Mouse (Mus musculus) olfactory bulb, adult 2 months (tissue): Measurements from ENCODE around the gene Fn3krp. TPM values are rescaled to one million over a fixed set of nuclear protein-coding genes. Genes with fewer than 3 reads are reported as not detected.
A peak's percentile ranks its signal among the peaks of the same experiment; 100 is the strongest.

Experiments used
- H3K27ac ChIP-seq: fragments of 200-500 bp; 2 replicates; pipeline ENCODE4 v1.5.1; 2012; ENCODE audit warnings: low read depth, low read length; ENCODE audit not compliant: insufficient read depth
- H3K4me1 ChIP-seq: fragments of 200-500 bp; 2 replicates; pipeline ENCODE4 v1.6.1; 2012; ENCODE audit warnings: low read length; ENCODE audit not compliant: control insufficient read depth, insufficient read depth
- H3K4me3 ChIP-seq: fragments of 200-500 bp; 2 replicates; pipeline ENCODE4 v1.5.1; 2012; ENCODE audit warnings: mild to moderate bottlenecking, low read depth, low read length, moderate library complexity; ENCODE audit not compliant: insufficient read depth
- CTCF ChIP-seq: fragments of 200-500 bp; IDR thresholded peaks from 2 replicates; pipeline ENCODE4 v1.5.1; 2012; ENCODE audit warnings: low read depth, mild to moderate bottlenecking, low read length, moderate library complexity; ENCODE audit not compliant: insufficient read depth
- POLR2A ChIP-seq: fragments of 200-500 bp; IDR thresholded peaks from 2 replicates; pipeline ENCODE4 v1.6.1; 2012; ENCODE audit warnings: mild to moderate bottlenecking, low read depth, low read length, moderate library complexity; ENCODE audit not compliant: insufficient read depth
- WGBS: fragments of 180-500 bp; shearing (Covaris S2); methylation state at CpG from one replicate; pipeline ENCODE4 v1.1.7; 2018; 5-methylcytosine and 5-hydroxymethylcytosine counted together
- polyA plus RNA-seq: library from polyadenylated mRNA; stranded (reverse); fragments of >200 nt; gene quantifications from 2 replicates; pipeline ENCODE4 v1.2.4, GENCODE M21; 2012; ENCODE audit warnings: low replicate concordance; ENCODE audit not compliant: missing spikeins, insufficient read depth, insufficient read length

Fn3krp gene
- polyA plus RNA-seq, 1 experiment: not detected

DNA sequence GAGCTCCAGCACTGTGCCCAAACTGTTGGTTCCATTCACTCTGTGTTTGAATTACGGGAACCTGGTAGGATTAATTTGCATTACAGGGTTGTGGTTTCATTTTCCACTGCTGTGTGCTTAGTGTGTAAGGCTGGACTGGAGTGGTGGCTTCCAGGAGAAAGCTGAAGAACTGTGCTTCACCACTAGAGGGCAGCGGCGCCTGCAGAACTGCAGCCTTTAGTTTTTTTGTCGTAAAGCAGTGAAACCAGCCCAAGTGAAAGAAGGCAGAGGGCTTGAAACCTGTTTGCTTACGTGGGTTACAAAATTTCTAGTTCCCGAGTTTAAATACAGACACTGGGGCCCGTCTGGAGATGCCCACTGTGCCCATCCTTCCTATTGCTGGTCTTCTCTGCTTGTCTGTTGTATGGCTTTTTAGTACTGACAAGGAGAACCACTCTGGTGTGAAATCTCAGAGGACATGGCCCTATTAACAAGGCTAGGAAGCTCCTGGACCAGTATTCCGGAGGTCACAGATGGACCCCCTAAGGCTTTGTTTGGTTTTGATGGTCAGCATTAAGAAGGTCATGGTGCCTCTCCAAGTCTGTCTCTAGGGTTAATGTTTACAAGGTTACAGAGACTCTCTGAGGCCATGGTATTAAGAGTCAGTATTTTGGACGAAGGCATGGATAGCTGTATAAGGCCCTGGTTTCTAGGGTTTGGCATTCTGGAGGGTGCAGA is 54.7 kb downstream of the Fn3krp start:
- TF ChIP-seq POLR2A: no peak
- peak; percentile 88 for TF ChIP-seq CTCF
- Histone ChIP-seq H3K27ac (no peak overlapping the region), H3K4me1 (no peaks in the 10 kb centered on the region), H3K4me3 (no peak overlapping the region)
- WGBS: 27% methylated on average over 9 of the region's 9 CpGs

DNA sequence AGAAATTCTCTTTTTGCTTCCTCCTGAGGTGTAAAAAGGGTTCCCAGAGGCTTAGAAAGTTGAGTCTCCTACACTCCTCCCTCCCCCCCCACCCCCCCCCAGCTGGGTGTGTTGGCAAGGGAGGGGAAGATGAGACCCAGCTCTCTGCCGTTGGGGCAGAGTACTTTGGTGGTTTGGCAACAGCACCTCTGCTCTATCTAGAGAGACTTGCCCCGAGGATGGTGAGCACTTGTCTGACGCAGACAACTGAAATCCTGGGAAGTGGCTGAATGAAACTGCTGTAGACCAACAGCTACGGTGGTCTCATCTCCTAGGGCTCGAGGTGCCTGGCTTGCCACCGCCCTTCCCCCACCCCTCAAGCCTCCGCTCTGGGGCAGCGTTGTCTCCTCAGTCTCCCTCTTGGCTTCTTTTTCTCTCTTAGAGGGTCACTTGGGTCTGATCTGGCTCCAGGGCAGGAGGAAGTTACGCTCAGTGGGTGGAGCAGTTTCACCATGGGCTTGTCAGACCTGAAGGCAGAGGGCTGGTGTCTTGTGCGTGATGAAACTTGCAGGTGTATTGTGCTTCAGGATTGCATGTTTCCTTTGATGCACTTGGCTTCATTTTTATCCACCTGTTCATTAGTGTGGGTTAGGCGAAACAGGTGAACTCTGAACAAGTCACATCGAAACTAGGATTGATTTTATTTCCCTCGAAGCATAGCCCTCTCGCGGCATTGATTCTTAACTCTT is 58.4 kb downstream of the Fn3krp start:
- Histone ChIP-seq H3K27ac (no peak overlapping the region), H3K4me3 (no peak overlapping the region), H3K4me1 (no peaks in the 10 kb centered on the region)
- WGBS: 91% methylated on average over 15 of the region's 15 CpGs
- TF ChIP-seq POLR2A (no peak), CTCF (no peak)

Other genes starting within 250 kb of the Fn3krp start
- gene Hexdc, start 217.0 kb upstream of the Fn3krp start, polyA plus RNA-seq: not detected in 2 replicates
- gene Ogfod3, start 216.7 kb upstream of the Fn3krp start, polyA plus RNA-seq: not detected in 2 replicates
- not detected in 2 replicates for gene Cybc1, start 192.1 kb upstream of the Fn3krp start, polyA plus RNA-seq
- not detected in 2 replicates for gene Narf, start 184.1 kb upstream of the Fn3krp start, polyA plus RNA-seq
- gene Foxk2, start 161.4 kb upstream of the Fn3krp start, polyA plus RNA-seq: not detected in 2 replicates
- not detected in 2 replicates for gene Wdr45b, start 67.0 kb upstream of the Fn3krp start, polyA plus RNA-seq
- not detected in 2 replicates for gene Rab40b, start 33.1 kb upstream of the Fn3krp start, polyA plus RNA-seq
- not detected in 2 replicates for gene Fn3k, start 13.5 kb downstream of the Fn3krp start, polyA plus RNA-seq
- gene Tbcd, start 30.5 kb downstream of the Fn3krp start, polyA plus RNA-seq: not detected in 2 replicates
- gene Zfp750, start 97.9 kb downstream of the Fn3krp start, polyA plus RNA-seq: not detected in 2 replicates